Mouse (Mus musculus) inflammation-experienced regulatory T-cells, adult 6 months (primary cell): ENCODE data around the gene Itm2c. TPM values are rescaled to one million over a fixed set of nuclear protein-coding genes. Genes with fewer than 3 reads are reported as not detected.

ENCODE experiments used
- ATAC-seq: one replicate; pipeline ENCODE4 v1.8.0; 2017
- polyA plus RNA-seq, 3 experiments: library from polyadenylated mRNA; unstranded; fragments of 100-300 nt; shearing (Covaris generic); gene quantifications; one replicate each; pipeline ENCODE4 v1.2.1; 2017

Itm2c gene
- polyA plus RNA-seq, 3 experiments from 2014 or later, result 93.4 to 125 (median 112) TPM

- ATAC-seq, result no peak
These were observed 41.2 kb downstream of the Itm2c start for GRCm38 (mm10) chr1:85935148-85935852.

DNA sequence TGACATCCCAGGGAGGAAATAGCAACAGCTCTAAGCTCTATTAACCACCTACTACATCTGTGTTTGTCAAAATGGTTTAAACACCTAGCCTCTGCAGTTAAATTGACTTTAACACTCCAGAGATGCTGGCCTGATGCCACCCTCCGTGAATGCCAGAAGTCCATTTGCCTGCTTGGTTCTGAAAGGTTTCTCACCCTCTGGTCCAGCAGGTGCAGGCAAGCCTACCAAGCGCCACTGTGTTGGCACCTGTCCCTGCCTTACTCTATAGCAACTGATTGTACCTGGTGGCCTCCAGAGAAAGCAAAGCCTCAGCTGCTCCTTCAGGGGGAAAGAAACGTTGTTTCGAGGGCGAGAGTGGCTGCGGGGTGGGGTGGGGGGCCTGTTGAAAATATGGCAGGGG, 42.2 kb downstream of the Itm2c start:
- ATAC-seq, result no peak

GRCm38 (mm10) chr1:85937323-85937722, 43.2 kb downstream of the Itm2c start:
- ATAC-seq, result peak; percentile 43

- no peak for ATAC-seq
These were observed 48.2 kb downstream of the Itm2c start for GRCm38 (mm10) chr1:85942318-85942717.

DNA sequence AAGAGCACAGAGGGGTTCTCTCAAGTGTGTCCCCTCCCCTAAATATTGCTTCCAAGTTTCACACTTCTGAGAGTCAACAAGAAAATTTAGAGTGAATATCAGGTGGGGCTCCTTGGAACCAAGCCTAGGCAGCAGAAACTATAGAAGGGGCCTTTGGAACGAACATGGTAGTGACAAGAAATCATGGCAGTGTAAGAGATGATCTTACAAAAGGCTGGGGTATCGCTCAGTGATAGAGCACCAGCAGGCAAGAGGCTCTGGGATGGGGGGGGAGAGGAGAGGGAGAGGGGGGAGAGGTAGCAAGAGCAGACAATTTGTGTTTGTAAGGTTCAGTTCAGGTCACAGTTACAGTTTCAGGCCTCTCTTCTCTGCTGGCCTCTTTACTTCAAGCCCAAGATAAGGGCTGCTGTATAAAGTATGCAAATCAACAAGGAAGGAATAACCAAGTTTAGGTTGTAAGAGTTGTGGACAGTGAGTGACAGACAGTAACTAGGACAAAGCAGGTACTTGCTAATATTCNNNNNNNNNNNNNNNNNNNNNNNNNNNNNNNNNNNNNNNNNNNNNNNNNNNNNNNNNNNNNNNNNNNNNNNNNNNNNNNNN, 55.1 kb downstream of the Itm2c start:
- no peak for ATAC-seq

DNA sequence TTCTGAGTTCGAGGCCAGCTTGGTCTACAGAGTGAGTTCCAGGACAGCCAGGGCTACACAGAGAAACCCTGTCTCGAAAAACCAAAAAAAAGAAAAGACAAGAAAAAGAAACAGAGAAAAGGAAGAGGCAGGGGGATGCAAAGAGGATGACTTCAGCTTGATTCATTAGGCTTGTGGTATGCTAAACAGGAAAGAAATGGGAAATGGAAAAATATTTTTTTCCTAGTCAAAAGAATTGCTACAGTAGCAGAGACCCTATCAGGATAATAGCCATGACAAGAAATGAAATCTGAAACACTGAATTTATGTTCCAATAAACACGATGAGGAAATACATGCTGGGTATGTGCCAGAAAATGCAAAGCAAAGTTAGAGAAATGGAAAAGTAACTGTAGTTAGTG, 61.1 kb downstream of the Itm2c start:
- ATAC-seq, result no peak

GRCm38 (mm10) chr1:85957290-85957689, 63.2 kb downstream of the Itm2c start:
- ATAC-seq, result peak; percentile 11

GRCm38 (mm10) chr1:85957942-85958619, 64.0 kb downstream of the Itm2c start:
- peak; percentile 14 for ATAC-seq

Other genes with a start within 250 kb of the Itm2c start
- 100 to 1,000 TPM; 924 to 977 (median 951) TPM for gene Sp100, start 244.3 kb upstream of the Itm2c start, polyA plus RNA-seq
- 10 to 100 TPM; 33.2 to 54.7 (median 43.2) TPM for gene A630001G21Rik, start 115.6 kb upstream of the Itm2c start, polyA plus RNA-seq
- gene Cab39, start 100.8 kb upstream of the Itm2c start, polyA plus RNA-seq, result 10 to 100 TPM; 43.1 to 57.3 (median 50.7) TPM
- gene 4933407L21Rik, start 34.2 kb downstream of the Itm2c start, polyA plus RNA-seq, result 1 to 10 TPM in 1 of 3 experiments, under 1 TPM in 2; 0.49 to 1.4 (median 0.60) TPM
- gene Gpr55, start 66.7 kb downstream of the Itm2c start, polyA plus RNA-seq, result 1 to 10 TPM; 2.3 to 5.7 (median 2.6) TPM
- under 1 TPM in 1 of 3 experiments, not detected in 2; 0.39 TPM for gene Spata3, start 122.5 kb downstream of the Itm2c start, polyA plus RNA-seq
- gene 2810459M11Rik, start 151.6 kb downstream of the Itm2c start, polyA plus RNA-seq, result not detected
- gene Psmd1, start 170.1 kb downstream of the Itm2c start, polyA plus RNA-seq, result 10 to 100 TPM; 63.5 to 99.4 (median 83.7) TPM
- 1 to 10 TPM in 1 of 3 experiments, under 1 TPM in 2; 0.16 to 1.2 (median 0.23) TPM for gene Htr2b, start 217.7 kb downstream of the Itm2c start, polyA plus RNA-seq
- not detected for gene Gm21972, start 239.4 kb downstream of the Itm2c start, polyA plus RNA-seq